Mouse (Mus musculus) lung, postnatal 0 days (tissue): ENCODE data around the gene Notch4.

ENCODE experiments used
- CTCF ChIP-seq: IDR thresholded peaks from 2 replicates; pipeline ENCODE4 v1.5.1; 2016; ENCODE audit warnings: antibody characterized with exemption, mild to moderate bottlenecking
- EP300 ChIP-seq: IDR thresholded peaks from 2 replicates; pipeline ENCODE4 v1.6.1; 2016; ENCODE audit warnings: antibody characterized with exemption, mild to moderate bottlenecking, control low read depth

DNA sequence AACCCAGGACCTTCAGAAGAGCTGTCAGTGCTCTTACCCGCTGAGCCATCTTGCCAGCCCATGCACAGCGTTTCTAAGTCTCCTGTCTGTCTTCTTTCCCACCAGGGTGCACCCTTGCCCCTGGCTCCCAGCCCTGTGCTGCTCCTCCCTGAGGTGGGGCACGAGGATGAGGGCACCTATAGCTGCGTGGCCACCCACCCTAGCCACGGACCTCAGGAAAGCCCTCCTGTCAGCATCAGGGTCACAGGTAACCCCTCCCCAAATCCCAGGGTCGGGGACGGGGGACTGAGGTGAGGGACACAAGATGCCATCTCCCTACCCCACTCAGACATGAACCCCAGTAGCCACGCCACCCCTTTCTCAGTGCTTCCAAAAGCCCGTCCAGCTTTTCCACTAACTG lies 35.8 kb downstream of the Notch4 start:
- TF ChIP-seq CTCF, result no peak
- TF ChIP-seq EP300, result no peak
